Mouse (Mus musculus): ENCODE measurements around the gene Insc. TPM values are rescaled to one million over a fixed set of nuclear protein-coding genes. Genes with fewer than 3 reads are reported as not detected.
"Not testable (repeated sequence)": the region's sequence is repeated elsewhere in the genome, so short reads cannot be mapped to it uniquely, and the experiment has no call there.

Insc gene
- total and polyA plus RNA-seq, 3 experiments = not detected

DNA sequence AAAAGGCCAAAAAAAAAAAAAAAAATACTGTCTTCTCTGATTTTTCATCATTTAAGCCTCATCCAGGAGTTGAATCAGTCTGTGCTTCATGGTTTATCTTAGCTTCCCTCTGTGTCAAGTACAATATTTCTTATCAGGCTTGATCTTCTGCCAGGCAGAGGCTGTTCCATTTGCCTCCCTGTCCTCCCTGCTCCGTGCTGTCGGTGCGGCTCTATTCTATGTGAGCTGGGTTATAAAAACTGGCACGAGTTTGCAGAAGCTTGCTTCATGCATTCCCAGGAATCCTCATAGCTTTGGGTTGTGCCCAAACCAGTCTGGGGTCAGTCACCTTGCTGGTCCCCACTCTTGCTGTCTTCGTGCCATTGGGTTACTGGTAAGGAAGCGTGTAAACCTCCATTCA, 12.3 kb upstream of the Insc start:
- Histone ChIP-seq H3K27ac (ENCODE audit: insufficient read depth, low read depth) (no peak overlapping the region), H3K9me3 (replicated peaks; ENCODE audit: low read length) (no peaks in the 10 kb centered on the region), H3K27me3 (replicated peaks) (no peaks in the 10 kb centered on the region), H3K4me3 (replicated peaks in 1 of 3; ENCODE audit: low read depth in 2 of 3, low read length in 2 of 3, poor library complexity in 1 of 3) (no peak overlapping the region), H3K4me1 (ENCODE audit: control insufficient read depth in 1 of 2, insufficient read depth in 2 of 2) (no peaks in the 10 kb centered on the region), H3K79me2 (replicated peaks; ENCODE audit: control insufficient read depth, extremely low read depth, insufficient read depth, poor library complexity, severe bottlenecking) (no peaks in the 10 kb centered on the region), H3K9ac (ENCODE audit: insufficient read depth, low read depth) (no peak overlapping the region), H3K4me2 (ENCODE audit: insufficient read depth, low read depth, poor library complexity, severe bottlenecking) (no peak overlapping the region), H3K36me3 (replicated peaks in 1 of 2; ENCODE audit: control insufficient read depth in 1 of 2, insufficient read depth in 1 of 2, low read length in 1 of 2) (no peaks in the 10 kb centered on the region)
- TF ChIP-seq MYC (IDR thresholded peaks at IDR 0.05; ENCODE audit: low read depth, low read length) = no peak
- TF ChIP-seq RAD21 (IDR thresholded peaks at IDR 0.05; ENCODE audit: low read depth, low read length) = no peak
- no peak for TF ChIP-seq MXI1 (IDR thresholded peaks at IDR 0.05; ENCODE audit: low read depth, low read length)
- no peak for TF ChIP-seq KAT2A (IDR thresholded peaks at IDR 0.05; ENCODE audit: insufficient replicate concordance, low read length)
- no peak for TF ChIP-seq CHD2 (IDR thresholded peaks at IDR 0.05; ENCODE audit: low read length)
- no peak for TF ChIP-seq MAX (IDR thresholded peaks at IDR 0.05; ENCODE audit: low read length)
- TF ChIP-seq CTCF (conservative IDR thresholded peaks at IDR 0.05 in 1 of 2, IDR thresholded peaks at IDR 0.05 in 1 of 2; ENCODE audit: low read depth in 2 of 2, low read length in 2 of 2) = no peak
- TF ChIP-seq MEF2A (IDR thresholded peaks at IDR 0.05; ENCODE audit: borderline replicate concordance, low read depth, low read length) = no peak
- no peak for TF ChIP-seq NRF1 (IDR thresholded peaks at IDR 0.05; ENCODE audit: low read depth, low read length)
- no peak for TF ChIP-seq USF1 (IDR thresholded peaks at IDR 0.05; ENCODE audit: low read depth, low read length)
- TF ChIP-seq TCF12 (IDR thresholded peaks at IDR 0.05; ENCODE audit: low read depth, low read length) = no peak
- TF ChIP-seq NELFE (IDR thresholded peaks at IDR 0.05; ENCODE audit: low read depth, low read length) = no peak
- dilution Hi-C loops (cut with MboI; ENCODE audit: extremely low pct_ligation_motif_present, extremely low pct_unique_long_range_greater_than_20kb, low sequenced_read_pairs) = no loop called here
- no peak for DNase-seq (ENCODE audit: extremely low read depth)
- in situ Hi-C loops (cut with MboI; ENCODE audit: low pct_ligation_motif_present, low pct_unique_long_range_greater_than_20kb, low sequenced_read_pairs) = no loop called here

DNA sequence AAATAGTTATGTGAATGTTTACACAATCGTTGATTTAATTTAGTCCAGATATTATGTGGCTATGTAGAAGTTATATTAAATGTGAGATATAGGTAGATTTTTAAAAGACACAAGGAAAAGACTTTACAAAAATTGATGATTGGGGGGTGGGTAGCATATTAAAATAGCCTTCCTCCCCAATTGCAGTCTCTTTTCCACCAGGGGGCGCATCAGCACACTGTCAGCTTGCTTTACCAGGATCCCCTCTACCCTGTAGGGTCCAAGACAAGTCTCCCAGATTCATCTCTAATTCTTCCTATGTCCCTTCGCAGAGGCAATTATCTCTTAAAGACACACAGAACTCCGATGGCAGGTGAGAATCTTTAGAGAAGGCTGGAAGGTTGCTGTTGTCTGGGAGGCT, 11.8 kb upstream of the Insc start:
- dilution Hi-C loops (cut with MboI; ENCODE audit: extremely low pct_ligation_motif_present, extremely low pct_unique_long_range_greater_than_20kb, low sequenced_read_pairs); H3K4me2 ChIP-seq (ENCODE audit: insufficient read depth, low read depth, poor library complexity, severe bottlenecking); DNase-seq (ENCODE audit: extremely low read depth); H3K27ac ChIP-seq (ENCODE audit: insufficient read depth, low read depth); H3K4me3 ChIP-seq (replicated peaks in 1 of 3; ENCODE audit: low read depth in 2 of 3, low read length in 2 of 3, poor library complexity in 1 of 3); H3K9me3 ChIP-seq (replicated peaks; ENCODE audit: low read length); H3K79me2 ChIP-seq (replicated peaks; ENCODE audit: control insufficient read depth, extremely low read depth, insufficient read depth, poor library complexity, severe bottlenecking); in situ Hi-C loops (cut with MboI; ENCODE audit: low pct_ligation_motif_present, low pct_unique_long_range_greater_than_20kb, low sequenced_read_pairs); H3K9ac ChIP-seq (ENCODE audit: insufficient read depth, low read depth); H3K27me3 ChIP-seq (replicated peaks); H3K36me3 ChIP-seq (replicated peaks in 1 of 2; ENCODE audit: control insufficient read depth in 1 of 2, insufficient read depth in 1 of 2, low read length in 1 of 2); H3K4me1 ChIP-seq (ENCODE audit: control insufficient read depth in 1 of 2, insufficient read depth in 2 of 2): not testable (repeated sequence)
- TF ChIP-seq CTCF (conservative IDR thresholded peaks at IDR 0.05 in 1 of 2, IDR thresholded peaks at IDR 0.05 in 1 of 2; ENCODE audit: low read depth in 2 of 2, low read length in 2 of 2) (peak; percentile 31 to 63; a peak in 3 of 4 replicates), RAD21 (IDR thresholded peaks at IDR 0.05; ENCODE audit: low read depth, low read length) (peak; percentile 25), SMC3 (IDR thresholded peaks at IDR 0.05; ENCODE audit: low read depth, low read length) (peak; percentile 71)

DNA sequence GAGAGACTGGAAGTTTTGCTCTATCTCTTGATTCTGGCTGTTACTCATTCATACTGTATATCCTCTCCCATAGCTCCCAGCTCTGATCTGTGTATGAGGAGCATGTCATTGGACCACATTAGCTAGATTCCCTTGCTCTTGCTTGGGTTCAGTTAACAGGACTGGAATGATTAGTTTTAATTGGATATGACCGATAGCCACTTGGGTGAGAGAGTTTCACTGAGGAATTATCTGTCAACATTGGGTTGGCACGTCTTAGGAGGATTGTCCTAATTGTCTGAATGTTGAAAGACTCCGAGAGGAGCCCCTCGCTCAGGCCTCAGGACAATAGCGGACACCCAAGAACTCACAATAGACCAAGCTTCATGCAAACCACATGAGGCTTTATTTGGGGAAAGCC, 7.2 kb upstream of the Insc start:
- H3K4me1 ChIP-seq (ENCODE audit: control insufficient read depth in 1 of 2, insufficient read depth in 2 of 2) = peaks cover 0 to 28% of the 10 kb centered on the region in 2 experiments; a peak in 2 of 4 replicates
- dilution Hi-C loops (cut with MboI; ENCODE audit: extremely low pct_ligation_motif_present, extremely low pct_unique_long_range_greater_than_20kb, low sequenced_read_pairs) (no loop called here), in situ Hi-C loops (cut with MboI; ENCODE audit: low pct_ligation_motif_present, low pct_unique_long_range_greater_than_20kb, low sequenced_read_pairs) (no loop called here)

More for the DNA sequence above, 7.2 kb upstream of the Insc start:
- Histone ChIP-seq H3K4me3 (replicated peaks in 1 of 3; ENCODE audit: low read depth in 2 of 3, low read length in 2 of 3, poor library complexity in 1 of 3) (no peak overlapping the region), H3K9me3 (replicated peaks; ENCODE audit: low read length) (no peaks in the 10 kb centered on the region), H3K27me3 (replicated peaks) (no peaks in the 10 kb centered on the region), H3K4me2 (ENCODE audit: insufficient read depth, low read depth, poor library complexity, severe bottlenecking) (no peak overlapping the region), H3K27ac (ENCODE audit: insufficient read depth, low read depth) (no peak overlapping the region), H3K36me3 (replicated peaks in 1 of 2; ENCODE audit: control insufficient read depth in 1 of 2, insufficient read depth in 1 of 2, low read length in 1 of 2) (no peaks in the 10 kb centered on the region), H3K79me2 (replicated peaks; ENCODE audit: control insufficient read depth, extremely low read depth, insufficient read depth, poor library complexity, severe bottlenecking) (no peaks in the 10 kb centered on the region), H3K9ac (ENCODE audit: insufficient read depth, low read depth) (no peak overlapping the region)
- TF ChIP-seq IRF4 (IDR thresholded peaks at IDR 0.05; ENCODE audit: low read depth, low read length) (no peak), ELF1 (IDR thresholded peaks at IDR 0.05; ENCODE audit: low read depth, low read length) (no peak)
- DNase-seq (ENCODE audit: extremely low read depth) = no peak

Measured in CH12.LX (cell line).